In genomic region chr1:78724458-78725190, GRCm38 (mm10) we compare ENCODE assay signal across 7 mouse cellular contexts.
DNase-seq lines count a peak whose midpoint lies in the region; ATAC-seq and TF ChIP-seq lines count a peak whose summit lies in the region.

No protein-coding gene starts in this region.

- H3K27me3 ChIP-seq in intestine, embryonic 15.5 days (replicated peaks): no peaks in the 10 kb centered on the region
- no peaks in the 10 kb centered on the region for H3K27me3 ChIP-seq in midbrain, embryonic 13.5 days
- H3K27me3 ChIP-seq in small intestine, adult 2 months (ENCODE audit: control insufficient read depth, insufficient read depth, low read length): no peaks in the 10 kb centered on the region

- H3K4me2 ChIP-seq in intestine, embryonic 15.5 days (replicated peaks): no peak overlapping the region
- H3K4me2 ChIP-seq in midbrain, embryonic 13.5 days (replicated peaks): peak overlapping the region; percentile 23; the same call in 1 of the 2 replicates

- H3K4me1 ChIP-seq in intestine, embryonic 15.5 days (replicated peaks): 0 out of 2 replicates have a peak, but pooled peaks cover 3% of the 10 kb centered on the region
- H3K4me1 ChIP-seq in midbrain, embryonic 13.5 days (replicated peaks): peaks cover 14% of the 10 kb centered on the region
- no peaks in the 10 kb centered on the region for H3K4me1 ChIP-seq in small intestine, adult 2 months (ENCODE audit: control insufficient read depth, insufficient read depth, insufficient read length, low read length)

- WGBS in intestine, embryonic 15.5 days: 17% methylated on average over 17 of the region's 17 CpGs
- 16% methylated on average over 17 of the region's 17 CpGs for WGBS in midbrain, embryonic 13.5 days
- 15% methylated on average over 17 of the region's 17 CpGs for WGBS in small intestine, adult 2 months

- TF ChIP-seq CTCF in small intestine, adult 2 months (IDR thresholded peaks at IDR 0.05; ENCODE audit: extremely low read depth, insufficient read length, insufficient replicate concordance, low read depth, low read length): peak; percentile 97

- H3K36me3 ChIP-seq in intestine, embryonic 15.5 days: no peaks in the 10 kb centered on the region
- no peaks in the 10 kb centered on the region for H3K36me3 ChIP-seq in midbrain, embryonic 13.5 days
- H3K36me3 ChIP-seq in small intestine, adult 2 months (ENCODE audit: control insufficient read depth, insufficient read depth, low read length): no peaks in the 10 kb centered on the region

- H3K9ac ChIP-seq in intestine, embryonic 15.5 days: no peak overlapping the region
- H3K9ac ChIP-seq in midbrain, embryonic 13.5 days (replicated peaks): no peak overlapping the region

- no peaks in the 10 kb centered on the region for H3K9me3 ChIP-seq in intestine, embryonic 15.5 days
- no peaks in the 10 kb centered on the region for H3K9me3 ChIP-seq in midbrain, embryonic 13.5 days

- peak; percentile 83 for ATAC-seq in activated CD4-positive, CD25-positive, alpha-beta regulatory T cell, adult 4 months
- ATAC-seq in intestine, embryonic 15.5 days: peak; percentile 81
- peak; percentile 90 for ATAC-seq in midbrain, embryonic 13.5 days

- DNase-seq in cerebellum, postnatal 25 days: peak; percentile 86 to 91
- peak; percentile 80 for DNase-seq in gastrocnemius, adult 18-20 months (ENCODE audit: low spot score)
- DNase-seq in left cerebral cortex, postnatal 10 days (ENCODE audit: extremely low spot score in 1 of 2, low spot score in 2 of 2): peak; percentile 81 to 82

- TF ChIP-seq POLR2A in small intestine, adult 2 months (IDR thresholded peaks at IDR 0.05; ENCODE audit: low read depth, low read length): no peak

- H3K4me3 ChIP-seq in intestine, embryonic 15.5 days (replicated peaks): no peak overlapping the region
- no peak overlapping the region for H3K4me3 ChIP-seq in midbrain, embryonic 13.5 days (replicated peaks)
- H3K4me3 ChIP-seq in small intestine, adult 2 months (ENCODE audit: low read depth, low read length): no peak overlapping the region

- H3K27ac ChIP-seq in intestine, embryonic 15.5 days: no peak overlapping the region
- H3K27ac ChIP-seq in midbrain, embryonic 13.5 days: peak overlapping the region; percentile 20; the same call in 1 of the 2 replicates
- no peak overlapping the region for H3K27ac ChIP-seq in small intestine, adult 2 months (ENCODE audit: insufficient read depth, low read depth, low read length)

- intact Hi-C loops in left cerebral cortex, postnatal 10 days (cut with DNase I): loop anchor here (1.0 to 5.0 kb wide), 4 partner anchors 468 to 958 kb away; no protein-coding TSS in a partner anchor
